Comparison of ENCODE assay signal across 9 mouse cellular contexts in the genomic region with DNA sequence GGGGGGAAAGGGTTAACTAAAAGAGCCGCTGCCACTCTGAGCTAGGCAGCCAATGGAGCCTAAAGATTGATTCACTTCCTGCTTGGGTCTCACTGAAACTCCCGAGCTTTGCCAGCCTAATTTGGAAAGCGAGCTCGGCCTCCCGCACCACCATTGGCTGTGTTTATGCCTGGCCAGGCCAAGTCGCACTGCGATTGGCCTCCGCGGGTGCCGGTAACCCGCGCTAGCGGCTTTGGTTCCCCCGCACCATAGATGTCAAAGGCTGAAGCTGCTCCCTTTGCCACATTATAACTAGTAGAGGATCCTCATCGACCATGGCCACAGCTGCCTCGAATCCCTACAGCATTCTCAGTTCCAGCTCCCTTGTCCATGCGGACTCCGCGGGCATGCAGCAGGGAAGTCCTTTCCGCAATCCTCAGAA. TPM values are rescaled to one million over a fixed set of nuclear protein-coding genes. Genes with fewer than 3 reads are reported as not detected.
DNase-seq lines count a peak whose midpoint lies in the region; ATAC-seq and TF ChIP-seq lines count a peak whose summit lies in the region.
"Had no signal": no experiment of that assay in that cellular context is flagged by ENCODE, and none has a peak within 500 bp of the region (broad histone marks: within the 10 kb centered on the region; RNA-seq: fewer than 3 reads in every experiment).

A gene (plus strand): TSS at position 130 of the 421 bp plus-strand sequence.

- intact Hi-C loops in left cerebral cortex, postnatal 25 days (cut with DNase I): loop anchor here (10.0 kb wide), 1 partner anchor 1079 kb away; no protein-coding TSS in a partner anchor

- no peaks in the 10 kb centered on the region for H3K9me3 ChIP-seq in forebrain, embryonic 14.5 days (replicated peaks; ENCODE audit: control insufficient read depth, low read length)
- H3K9me3 ChIP-seq in intestine, embryonic 14.5 days (ENCODE audit: control insufficient read depth, low read length): no peaks in the 10 kb centered on the region
- H3K9me3 ChIP-seq in midbrain, postnatal 0 days (ENCODE audit: low read length): no peaks in the 10 kb centered on the region

- no peak for TF ChIP-seq CTCF in midbrain, postnatal 0 days (IDR thresholded peaks at IDR 0.05)

- peak; percentile 3 for DNase-seq in adrenal gland, postnatal 25 days
- peak; percentile 43 for DNase-seq in cerebellum, adult 11-12 months
- peak; percentile 95 for DNase-seq in forebrain, embryonic 14.5 days (ENCODE audit: low spot score)
- peak; percentile 67 for DNase-seq in intestine, embryonic 14.5 days (ENCODE audit: low spot score)
- peak; percentile 74 to 88 for DNase-seq in left cerebral cortex, postnatal 25 days (ENCODE audit: low spot score in 2 of 2)
- peak; percentile 94 for DNase-seq in midbrain, postnatal 0 days (ENCODE audit: low spot score)
- no peak for DNase-seq in thymus, postnatal 25 days

- H3K4me2 ChIP-seq in forebrain, embryonic 14.5 days (ENCODE audit: low read length): peak within 1 kb of the TSS; percentile 52
- peak within 1 kb of the TSS; percentile 54 for H3K4me2 ChIP-seq in intestine, embryonic 14.5 days (ENCODE audit: low read length)
- H3K4me2 ChIP-seq in midbrain, postnatal 0 days (ENCODE audit: low read depth, low read length, poor library complexity, severe bottlenecking): peak within 1 kb of the TSS; percentile 51

- 39% methylated on average over 20 of the region's 20 CpGs for WGBS in forebrain, embryonic 14.5 days
- 14% methylated on average over 20 of the region's 20 CpGs for WGBS in intestine, embryonic 14.5 days
- 12% methylated on average over 20 of the region's 20 CpGs for WGBS in midbrain, postnatal 0 days

- H3K4me3 ChIP-seq in forebrain, embryonic 14.5 days (ENCODE audit: low read depth, low read length): peak within 1 kb of the TSS; percentile 50
- H3K4me3 ChIP-seq in intestine, embryonic 14.5 days (ENCODE audit: low read depth, low read length): peak within 1 kb of the TSS; percentile 33
- peak within 1 kb of the TSS; percentile 54 for H3K4me3 ChIP-seq in midbrain, postnatal 0 days (ENCODE audit: low read depth, low read length)

- H3K27ac ChIP-seq in forebrain, embryonic 14.5 days (ENCODE audit: low read depth, low read length): peak within 1 kb of the TSS; percentile 85
- H3K27ac ChIP-seq in intestine, embryonic 14.5 days (ENCODE audit: low read depth): no peak within 1 kb of the TSS
- H3K27ac ChIP-seq in midbrain, postnatal 0 days (ENCODE audit: low read depth, low read length): peak within 1 kb of the TSS; percentile 78

- no peaks in the 10 kb centered on the region for H3K36me3 ChIP-seq in forebrain, embryonic 14.5 days (ENCODE audit: control insufficient read depth, insufficient read depth, low read length)
- no peaks in the 10 kb centered on the region for H3K36me3 ChIP-seq in intestine, embryonic 14.5 days (ENCODE audit: control insufficient read depth, insufficient read depth, low read length)
- H3K36me3 ChIP-seq in midbrain, postnatal 0 days (ENCODE audit: insufficient read depth, low read length): no peaks in the 10 kb centered on the region

- H3K9ac ChIP-seq in forebrain, embryonic 14.5 days (ENCODE audit: low read length): peak within 1 kb of the TSS; percentile 65
- H3K9ac ChIP-seq in intestine, embryonic 14.5 days (ENCODE audit: low read length): no peak within 1 kb of the TSS
- H3K9ac ChIP-seq in midbrain, postnatal 0 days (replicated peaks; ENCODE audit: low read length, poor library complexity, severe bottlenecking): peak within 1 kb of the TSS; percentile 74

- H3K4me1 ChIP-seq in forebrain, embryonic 14.5 days (ENCODE audit: control insufficient read depth, insufficient read depth, low read length): no peaks in the 10 kb centered on the region
- no peaks in the 10 kb centered on the region for H3K4me1 ChIP-seq in intestine, embryonic 14.5 days (replicated peaks; ENCODE audit: control insufficient read depth, insufficient read depth, low read length)
- H3K4me1 ChIP-seq in midbrain, postnatal 0 days (ENCODE audit: insufficient read depth, low read length): no peaks in the 10 kb centered on the region

- no peaks in the 10 kb centered on the region for H3K27me3 ChIP-seq in forebrain, embryonic 14.5 days (replicated peaks; ENCODE audit: control insufficient read depth, insufficient read depth, low read length)
- peaks cover 23% of the 10 kb centered on the region for H3K27me3 ChIP-seq in intestine, embryonic 14.5 days (replicated peaks; ENCODE audit: control insufficient read depth, insufficient read depth, low read length)
- no peaks in the 10 kb centered on the region for H3K27me3 ChIP-seq in midbrain, postnatal 0 days (ENCODE audit: insufficient read depth, low read length)

- peak; percentile 94 for ATAC-seq in forebrain, embryonic 14.5 days
- ATAC-seq in intestine, embryonic 14.5 days (replicated peaks; ENCODE audit: low FRiP score, low TSS enrichment, low read depth): peak; percentile 88
- ATAC-seq in midbrain, postnatal 0 days (ENCODE audit: low FRiP score): peak; percentile 92
- no peak for ATAC-seq in CD4-positive, CD25-positive, alpha-beta regulatory T cell, adult 4 months

RNA-seq across cellular contexts. Expression of the gene that starts here (rescaled TPM):
- total RNA-seq in adrenal gland, postnatal 25 days (2021): not detected in 2 replicates
- polyA plus RNA-seq in forebrain, embryonic 14.5 days (2014; fragmentation: Nextera tagmentation; extraction: Ambion mirVana): 16.3 and 18.2 TPM in 2 replicates
- 0.12 and 0.27 TPM in 2 replicates for polyA plus RNA-seq in intestine, embryonic 14.5 days (2014; fragmentation: Nextera tagmentation; extraction: Ambion mirVana)
- total RNA-seq in left cerebral cortex, postnatal 25 days (2021): 1 to 10 TPM; 3.8 to 8.6 TPM
- total RNA-seq in midbrain, postnatal 0 days (2014; rRNA removed): 43.9 and 49.8 TPM in 2 replicates
- polyA plus RNA-seq in midbrain, postnatal 0 days (2015; fragmentation: Nextera tagmentation; extraction: Ambion mirVana): 11.4 and 12.4 TPM in 2 replicates
- not detected for polyA plus RNA-seq in CD4-positive, CD25-positive, alpha-beta regulatory T cell, adult 4 months (2017; shearing (Covaris generic))
- total RNA-seq: common myeloid progenitor, adult 5-6 weeks had no signal

Comparison
In these comparisons a context has a peak if more than half of its experiments do, and no peak if none do; other contexts are left out.
1. Peak in DNase-seq in adrenal gland, postnatal 25 days; RNA of the gene not detected or under 1 TPM.
2. Peak in DNase-seq, ATAC-seq, H3K4me3 ChIP-seq and H3K4me2 ChIP-seq in intestine, embryonic 14.5 days; RNA of the gene not detected or under 1 TPM.